In genomic region chr1:64158766-64159165, GRCm38 (mm10) we compare ENCODE assay signal across 10 mouse cellular contexts.
DNase-seq lines count a peak whose midpoint lies in the region.
"Had no signal": no experiment of that assay in that cellular context is flagged by ENCODE, and none has a peak within 500 bp of the region (broad histone marks: within the 10 kb centered on the region; RNA-seq: fewer than 3 reads in every experiment).

No protein-coding gene starts in this region.

- DNase-seq in kidney, postnatal 10 days, result peak; percentile 71
- DNase-seq in kidney, adult 9 months, result no peak
- DNase-seq in ES-CJ7 (ENCODE audit: low read depth, low spot score) (peak; percentile 72), R1 (ENCODE audit: low read depth, low spot score) (peak; percentile 66)
- peak; percentile 76 for DNase-seq in forelimb bud, embryonic 11.5 days (ENCODE audit: low read depth, low spot score)
- no peak for DNase-seq in ovary, postnatal 36 days (ENCODE audit: low spot score)
- no peak for DNase-seq in layer of hippocampus, adult 9-10 months (ENCODE audit: low spot score)
- DNase-seq: kidney, adult 2 months; right cerebral cortex, postnatal 25 days; thymus, adult 2 months had no signal

Comparison
In these comparisons a context has a peak if more than half of its experiments do, and no peak if none do; other contexts are left out.
1. DNase-seq: peak in kidney, postnatal 10 days (single experiment), ES-CJ7 (single experiment), R1 (single experiment) and forelimb bud, embryonic 11.5 days (single experiment); none in kidney, adult 9 months (single experiment), ovary, postnatal 36 days (single experiment) and layer of hippocampus, adult 9-10 months (single experiment).